Mouse (Mus musculus): ENCODE measurements around the gene Ak4.

GRCm38 (mm10) chr4:101508851-101509577 is 89.9 kb downstream of the Ak4 start:
- TF ChIP-seq POLR2A (IDR thresholded peaks at IDR 0.05; ENCODE audit: low read depth, low read length) (no peak), CTCF (IDR thresholded peaks at IDR 0.05; ENCODE audit: extremely low read depth, insufficient read depth, insufficient read length, insufficient replicate concordance) (no peak)

All from spleen, adult 2 months (tissue).